Mouse (Mus musculus): ENCODE data around the gene Ctdsp1. TPM values are rescaled to one million over a fixed set of nuclear protein-coding genes. Genes with fewer than 3 reads are reported as not detected.

Ctdsp1 gene
- polyA plus RNA-seq, 1 experiment = 93.7 TPM

DNA sequence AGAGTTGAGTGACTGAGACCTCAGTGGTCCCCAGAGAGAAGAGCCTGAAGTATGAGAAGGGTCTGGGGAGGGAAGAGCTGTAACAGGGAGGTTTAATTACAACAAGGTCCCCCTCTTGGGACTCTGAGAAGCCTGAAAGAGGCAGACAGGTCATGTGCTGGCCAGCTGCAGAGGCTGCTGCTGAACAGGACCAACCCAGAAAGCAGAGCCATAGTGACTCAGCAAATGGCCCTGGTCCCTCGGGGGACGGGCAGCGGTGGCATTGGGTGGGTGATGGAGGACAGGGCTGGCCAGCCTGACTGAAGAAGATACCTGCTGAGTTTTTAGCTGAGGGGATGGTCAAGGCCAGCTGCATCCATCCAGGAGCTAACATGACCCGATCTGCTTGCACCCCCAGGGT, 14.9 kb upstream of the Ctdsp1 start:
- no peak for DNase-seq (ENCODE audit: low spot score)

GRCm38 (mm10) chr1:74379058-74379504, 12.2 kb upstream of the Ctdsp1 start:
- no peak for DNase-seq (ENCODE audit: low spot score)

- no peak for DNase-seq (ENCODE audit: low spot score)
These were observed 10.8 kb upstream of the Ctdsp1 start for GRCm38 (mm10) chr1:74380484-74380883.

GRCm38 (mm10) chr1:74381588-74382021, 9.7 kb upstream of the Ctdsp1 start:
- DNase-seq (ENCODE audit: low spot score) = no peak

DNA sequence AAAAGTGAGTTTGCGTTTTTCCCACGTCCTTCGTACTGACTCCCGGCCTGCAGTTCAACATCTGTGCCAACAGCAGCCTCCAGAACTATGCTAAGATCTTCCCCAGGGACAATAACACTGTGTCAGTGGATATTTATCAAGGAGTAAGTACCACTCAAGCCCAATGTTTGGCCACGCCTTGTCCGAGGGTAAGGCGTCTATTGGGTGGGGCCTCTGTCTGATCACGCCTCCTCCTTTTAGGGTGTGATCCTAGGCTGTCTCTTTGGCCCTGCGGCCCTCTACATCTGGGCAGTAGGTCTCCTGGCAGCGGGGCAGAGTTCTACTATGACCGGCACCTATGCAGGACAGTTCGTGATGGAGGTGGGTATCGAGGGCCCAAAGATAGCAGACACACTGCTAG, 7.9 kb upstream of the Ctdsp1 start:
- DNase-seq (ENCODE audit: low spot score) = no peak

- no peak for DNase-seq (ENCODE audit: low spot score)
These were observed 6.8 kb upstream of the Ctdsp1 start for GRCm38 (mm10) chr1:74384525-74384924.

- no peak for DNase-seq (ENCODE audit: low spot score)
These were observed 6.2 kb upstream of the Ctdsp1 start for GRCm38 (mm10) chr1:74385064-74385463.

GRCm38 (mm10) chr1:74385531-74385930, 5.8 kb upstream of the Ctdsp1 start:
- no peak for DNase-seq (ENCODE audit: low spot score)

GRCm38 (mm10) chr1:74386363-74386713, 5.0 kb upstream of the Ctdsp1 start:
- no peak for DNase-seq (ENCODE audit: low spot score)

DNA sequence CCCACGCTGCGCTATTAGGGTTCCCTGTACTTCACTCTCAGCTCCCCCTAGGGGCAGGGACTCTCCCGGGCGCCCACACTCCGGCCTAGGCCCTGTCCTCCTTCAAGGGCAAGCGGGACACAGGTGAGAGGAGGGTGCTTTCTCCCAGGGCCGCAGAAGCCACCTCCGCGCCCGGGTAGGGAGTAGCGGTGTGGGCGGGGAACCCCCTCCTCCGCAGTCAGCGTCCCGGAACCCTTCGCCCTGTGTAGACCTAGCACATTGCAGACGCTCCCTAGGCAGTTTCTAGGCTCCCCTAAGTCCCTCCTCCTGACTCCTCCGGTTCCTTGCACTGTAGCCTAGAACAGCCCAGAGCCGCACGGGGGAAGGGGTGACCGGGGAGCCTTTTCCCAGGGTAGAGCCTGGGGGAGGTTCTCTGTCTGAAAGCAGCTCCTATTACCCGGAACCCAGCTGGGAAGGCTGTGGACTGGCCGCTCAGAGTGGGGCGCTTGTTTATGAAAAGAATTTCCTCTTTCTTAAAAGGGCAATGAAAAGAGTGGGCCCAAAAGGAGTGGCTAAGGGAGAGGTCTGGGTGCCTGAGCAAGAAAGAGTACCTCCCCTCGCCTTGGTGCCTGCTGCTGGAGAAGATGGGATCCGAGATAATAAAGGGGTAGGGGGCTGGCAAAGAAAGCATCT, 4.5 kb upstream of the Ctdsp1 start:
- peak; percentile 94 for DNase-seq (ENCODE audit: low spot score)

GRCm38 (mm10) chr1:74387386-74387988, 3.8 kb upstream of the Ctdsp1 start:
- DNase-seq (ENCODE audit: low spot score) = no peak

GRCm38 (mm10) chr1:74388398-74388920, 2.9 kb upstream of the Ctdsp1 start:
- DNase-seq (ENCODE audit: low spot score) = no peak

GRCm38 (mm10) chr1:74389831-74390286, 1.4 kb upstream of the Ctdsp1 start:
- DNase-seq (ENCODE audit: low spot score) = no peak

- no peak for DNase-seq (ENCODE audit: low spot score)
These were observed 912 bp upstream of the Ctdsp1 start for GRCm38 (mm10) chr1:74390287-74390906.

DNA sequence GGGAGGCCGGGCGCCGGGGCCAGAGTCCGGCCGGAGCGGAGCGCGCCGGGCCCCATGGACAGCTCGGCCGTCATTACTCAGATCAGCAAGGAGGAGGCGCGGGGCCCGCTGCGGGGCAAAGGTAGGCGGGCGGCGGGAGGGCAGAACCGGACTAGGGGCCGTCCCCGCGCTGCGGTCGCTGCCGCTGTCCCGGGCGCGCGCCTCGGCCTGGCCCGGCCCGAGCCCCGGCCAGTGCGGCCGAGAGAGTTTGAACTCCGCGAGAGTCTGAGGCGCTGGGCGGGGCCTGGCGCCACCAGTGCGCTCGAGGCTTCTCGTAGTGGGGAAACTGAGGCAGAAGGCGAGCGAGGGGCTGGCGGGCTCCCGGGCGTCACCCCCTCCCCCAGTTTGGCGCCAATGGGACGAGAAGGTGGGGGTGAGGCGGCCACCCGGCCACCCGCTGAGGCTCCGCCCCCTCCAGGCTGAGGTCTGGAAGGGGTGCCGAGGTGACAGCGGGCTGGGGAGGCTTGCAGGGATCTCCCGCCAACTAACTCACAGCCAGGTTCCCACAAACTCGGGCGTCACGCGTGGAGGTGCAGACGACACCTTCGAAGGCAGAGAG, 634 bp downstream of the Ctdsp1 start:
- peak; percentile 81 for DNase-seq (ENCODE audit: low spot score)

DNA sequence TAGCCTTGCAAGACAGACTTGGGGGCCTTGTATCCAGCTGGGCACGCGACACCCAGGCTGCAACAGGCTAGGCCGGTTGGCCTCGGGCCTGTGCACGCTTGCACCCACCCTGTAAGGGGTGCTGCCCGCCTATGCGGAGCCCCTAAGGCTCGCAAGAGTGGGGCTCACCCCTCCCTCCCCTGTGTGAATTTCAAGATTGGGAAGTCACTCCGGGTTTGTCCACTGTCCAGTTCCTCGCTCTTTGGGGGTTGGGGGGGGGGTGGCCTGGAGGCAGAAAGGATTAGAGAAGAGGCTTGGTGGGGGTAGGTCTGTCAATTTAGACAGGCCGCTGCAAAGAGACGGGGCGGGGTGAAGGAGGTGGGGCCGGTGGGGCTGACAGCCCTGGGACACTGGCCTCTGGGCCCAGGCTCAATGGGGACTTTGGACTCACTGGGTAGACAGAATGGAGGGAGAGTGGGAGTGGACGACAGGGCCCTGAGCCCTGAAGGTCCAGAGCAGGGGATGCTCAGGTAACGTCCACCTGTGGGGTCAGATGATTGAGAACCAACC, 1.2 kb downstream of the Ctdsp1 start:
- DNase-seq (ENCODE audit: low spot score) = no peak

DNA sequence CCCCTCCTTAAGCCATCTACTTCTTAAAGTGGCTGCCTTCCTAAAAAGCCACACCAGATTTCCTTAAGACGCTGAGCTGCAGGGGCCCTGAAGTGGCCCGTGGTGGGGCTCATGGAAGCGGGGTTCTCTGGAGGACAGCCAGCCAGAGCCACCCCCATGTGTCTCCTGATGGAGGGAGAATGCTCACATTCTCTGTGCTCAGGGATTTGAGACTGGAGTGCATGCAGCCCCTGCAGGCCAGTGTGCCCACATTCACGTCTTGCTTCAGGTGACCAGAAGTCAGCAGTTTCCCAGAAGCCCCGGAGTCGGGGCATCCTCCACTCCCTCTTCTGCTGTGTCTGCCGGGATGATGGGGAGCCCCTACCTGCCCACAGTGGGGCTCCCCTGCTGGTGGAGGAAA, 1.7 kb downstream of the Ctdsp1 start:
- no peak for DNase-seq (ENCODE audit: low spot score)

DNA sequence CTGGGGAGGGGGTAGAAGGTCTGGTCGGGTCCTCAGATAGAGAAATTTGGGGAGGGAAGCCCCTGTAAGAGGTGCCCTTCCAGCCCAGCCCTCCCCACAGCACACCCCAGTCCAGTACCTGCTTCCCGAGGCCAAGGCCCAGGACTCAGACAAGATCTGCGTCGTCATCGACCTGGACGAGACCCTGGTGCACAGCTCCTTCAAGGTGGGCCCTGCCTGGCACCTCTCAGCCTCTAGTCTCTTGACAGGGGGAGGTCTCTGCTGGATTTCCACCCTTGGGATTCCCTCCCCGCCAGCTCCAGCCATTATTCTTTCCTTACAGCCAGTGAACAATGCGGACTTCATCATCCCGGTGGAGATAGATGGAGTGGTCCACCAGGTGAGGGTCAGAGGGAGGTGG, 2.4 kb downstream of the Ctdsp1 start:
- no peak for DNase-seq (ENCODE audit: low spot score)

GRCm38 (mm10) chr1:74394311-74394710, 3.0 kb downstream of the Ctdsp1 start:
- DNase-seq (ENCODE audit: low spot score) = no peak

- no peak for DNase-seq (ENCODE audit: low spot score)
These were observed 3.5 kb downstream of the Ctdsp1 start for GRCm38 (mm10) chr1:74394858-74395257.

- DNase-seq (ENCODE audit: low spot score) = no peak
These were observed 4.0 kb downstream of the Ctdsp1 start for GRCm38 (mm10) chr1:74395290-74395689.
